Mouse (Mus musculus) layer of hippocampus, adult 18-20 months (tissue): ENCODE measurements at regions not wholly inside any gene's neighbourhood (a gene's known extent, or its start where the extent isn't known, plus 50 kb on each side); places are given as distances from the start of the nearest gene placed in this dataset.

Source experiments
- DNase-seq, 2 experiments: peaks; one replicate each; pipeline ENCODE4 v3.0.0; 2022; ENCODE audit warnings: low spot score in 2 of 2

- DNase-seq: peak; percentile 16 to 29
Observed at GRCm38 (mm10) chr13:106562161-106562560, 374.6 kb downstream of the Ipo11 start.

DNA sequence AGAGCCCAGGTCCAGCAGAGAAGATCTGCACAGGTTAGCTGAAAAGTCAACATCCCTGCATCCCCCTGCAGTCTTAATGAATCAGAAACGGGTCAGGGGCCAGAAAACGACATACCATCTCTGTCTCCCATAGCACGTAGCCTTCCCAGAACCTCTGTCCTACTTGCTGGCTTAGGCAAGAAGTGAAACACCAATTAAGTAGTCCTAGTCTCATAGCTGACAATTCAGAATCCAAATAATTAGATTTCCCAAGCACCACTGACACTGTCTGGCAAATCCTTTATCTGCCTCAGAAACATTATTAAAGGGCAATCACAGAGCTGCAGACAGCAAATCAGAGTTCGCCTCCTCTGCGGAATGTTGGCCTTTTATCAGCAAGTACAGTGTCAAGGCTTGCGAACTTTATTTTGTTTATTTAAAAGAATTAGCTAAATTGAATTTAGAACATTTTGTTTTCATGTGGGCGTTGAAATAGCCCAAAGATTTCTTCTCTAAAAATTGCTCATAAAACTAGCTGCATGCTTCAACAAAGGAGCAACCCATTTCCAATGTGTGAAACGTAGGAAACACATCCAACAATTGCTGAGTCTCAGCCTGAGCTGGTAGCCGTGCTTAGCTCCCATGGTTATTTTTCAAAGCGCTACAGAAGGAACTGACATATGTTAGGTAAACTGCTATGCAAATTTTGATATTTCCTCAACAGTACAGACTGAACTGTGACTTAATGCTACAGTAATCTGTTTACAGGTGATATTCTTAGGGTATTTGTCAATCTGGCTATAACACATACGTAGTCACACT is 411.2 kb downstream of the Ipo11 start:
- DNase-seq: peak; percentile 19 to 67

- DNase-seq: no peak
Observed at GRCm38 (mm10) chr13:106514510-106515169, 422.1 kb downstream of the Ipo11 start.

GRCm38 (mm10) chr13:106513669-106514068 is 423.1 kb downstream of the Ipo11 start:
- no peak for DNase-seq

DNA sequence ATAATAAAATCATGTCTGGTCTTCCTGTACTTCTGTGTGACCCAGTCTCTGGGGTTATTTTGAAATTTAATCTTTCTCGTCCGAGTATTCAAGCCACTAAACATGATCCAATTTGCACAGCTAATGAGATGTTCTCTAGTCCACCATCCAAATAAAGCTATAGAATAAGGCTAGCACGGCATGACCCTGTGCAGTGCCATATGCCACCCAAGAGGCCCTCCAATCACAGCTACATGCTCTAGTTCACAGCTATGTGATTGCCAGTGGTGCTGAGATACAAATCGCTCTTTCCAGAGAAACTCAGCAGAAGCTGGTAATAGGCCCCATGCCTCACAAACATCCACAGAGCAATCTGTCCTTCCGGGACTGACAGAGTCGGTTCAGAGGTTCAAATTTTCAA is 426.3 kb downstream of the Ipo11 start:
- no peak for DNase-seq

DNA sequence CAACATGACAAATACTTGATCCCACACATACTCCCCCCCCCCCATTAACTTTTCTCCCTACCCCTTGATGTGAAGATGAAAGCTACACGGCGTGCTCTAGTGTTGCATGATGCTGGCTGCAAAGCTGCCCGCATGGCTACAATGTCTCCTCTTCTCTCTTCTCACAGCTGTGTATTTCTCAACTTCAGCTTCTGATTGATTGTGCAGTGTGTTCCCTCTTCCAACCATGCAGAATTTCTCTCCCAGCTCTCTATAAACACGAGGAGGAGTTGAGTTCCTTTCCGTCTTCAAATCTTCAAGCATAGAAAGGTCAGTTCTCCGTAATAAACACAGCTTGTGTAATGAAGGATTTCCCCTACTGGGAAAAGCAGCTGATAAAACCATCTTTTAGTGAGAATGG is 435.5 kb downstream of the Ipo11 start:
- DNase-seq: no peak

DNA sequence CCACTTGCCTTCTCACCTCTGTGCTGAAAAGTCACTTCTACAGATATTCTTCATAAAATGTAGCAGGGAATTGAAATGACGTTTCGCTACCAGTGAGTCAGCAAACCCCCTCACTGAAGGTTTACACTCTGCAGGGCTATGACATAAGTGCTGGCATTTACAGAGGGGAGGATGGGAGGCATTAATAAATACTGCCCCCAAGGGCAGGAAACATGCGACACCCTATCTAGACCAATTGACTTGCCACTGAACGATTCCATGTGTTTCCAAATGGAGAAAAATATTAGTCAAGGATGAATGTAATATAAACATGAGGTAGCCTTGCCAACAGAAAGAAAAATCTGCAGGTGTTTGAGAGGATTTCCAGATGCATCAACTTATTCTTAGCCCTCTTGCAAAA is 465.5 kb downstream of the Ipo11 start:
- DNase-seq: no peak

- peak in 1 of 2 experiments; percentile 9 for DNase-seq
Observed at GRCm38 (mm10) chr13:106454366-106454927, 482.3 kb downstream of the Ipo11 start.

GRCm38 (mm10) chr13:106432165-106432564 is 504.6 kb downstream of the Ipo11 start:
- DNase-seq: no peak

DNA sequence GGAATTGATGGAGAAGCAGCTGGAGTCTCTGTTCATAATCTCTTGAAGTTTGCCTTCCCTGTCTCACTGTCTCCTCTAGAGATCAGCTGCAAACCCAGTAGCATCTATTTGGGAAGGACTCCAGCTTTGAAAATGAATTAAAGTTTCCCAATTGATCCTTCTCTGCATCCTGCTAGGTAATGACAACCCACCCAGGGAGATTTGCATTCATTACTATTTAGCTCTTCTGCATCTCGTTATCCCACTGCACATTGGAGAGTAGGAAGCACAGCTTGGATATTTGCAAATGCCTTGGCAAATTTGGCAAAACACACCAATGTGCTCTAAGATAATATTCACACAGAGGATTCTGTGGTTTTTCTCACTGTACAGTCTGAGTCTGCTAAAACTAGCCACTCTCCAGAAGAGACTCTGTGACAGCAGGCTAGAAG is 530.1 kb downstream of the Ipo11 start:
- peak; percentile 24 to 64 for DNase-seq

GRCm38 (mm10) chr13:106392642-106393041 is 544.1 kb downstream of the Ipo11 start:
- peak in 1 of 2 experiments; percentile 9 for DNase-seq

DNA sequence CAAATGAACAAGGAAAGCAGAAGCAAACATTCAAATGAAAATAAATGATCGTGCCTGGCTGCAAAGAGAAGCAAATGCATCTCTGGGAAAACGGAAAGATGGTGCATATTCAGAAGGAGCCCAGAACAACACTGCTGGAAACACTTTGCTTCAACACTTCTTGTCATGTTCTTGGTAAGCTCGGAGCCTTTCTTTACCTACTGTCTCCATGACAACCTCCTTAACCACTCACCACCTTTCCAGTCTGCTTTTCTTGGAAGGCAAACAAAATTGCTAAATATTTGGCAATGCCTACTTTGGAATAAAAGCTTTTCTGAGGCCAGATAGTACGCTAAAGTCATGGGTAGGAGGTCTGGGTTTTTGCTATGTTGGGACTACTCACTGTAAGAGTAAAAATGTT is 548.1 kb downstream of the Ipo11 start:
- no peak for DNase-seq

- DNase-seq: no peak
Observed at GRCm38 (mm10) chr13:106367589-106367988, 569.2 kb downstream of the Ipo11 start.

DNA sequence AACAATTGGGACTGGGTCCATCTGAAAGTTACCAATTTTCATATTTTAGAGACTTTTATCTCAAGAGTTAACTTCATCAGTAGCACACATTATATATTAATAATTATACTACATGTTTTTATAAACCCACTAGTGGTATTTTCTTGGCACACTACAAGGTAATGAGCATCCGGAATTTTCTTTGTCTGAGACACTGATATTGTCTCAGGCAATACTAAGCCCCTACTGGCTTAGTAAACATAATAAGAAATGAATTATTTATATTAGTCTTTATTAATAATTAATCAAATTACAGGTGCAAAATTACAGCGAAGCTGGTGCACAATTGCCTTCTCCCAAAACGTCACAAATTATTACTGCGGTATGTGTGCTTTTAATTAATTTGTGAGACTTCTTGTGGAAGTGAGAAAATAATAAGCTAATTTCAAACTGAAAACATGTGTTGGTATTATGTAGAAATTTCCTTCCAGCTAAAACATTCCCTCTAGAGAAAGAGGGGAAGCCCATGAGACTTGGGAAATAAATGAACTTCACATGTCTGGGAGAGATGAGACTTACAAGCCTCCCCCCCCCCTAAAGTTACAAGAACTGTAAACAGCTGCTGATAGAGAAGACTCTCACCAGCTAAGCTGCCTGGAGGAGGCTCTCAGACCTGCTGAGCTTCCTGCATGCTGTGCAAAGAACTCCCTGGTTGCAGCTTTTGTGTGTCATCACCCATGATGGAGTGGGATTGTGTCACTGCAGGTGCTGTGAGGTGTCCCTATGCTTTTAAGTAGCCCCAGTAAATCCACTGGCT is 583.9 kb downstream of the Ipo11 start:
- no peak for DNase-seq

DNA sequence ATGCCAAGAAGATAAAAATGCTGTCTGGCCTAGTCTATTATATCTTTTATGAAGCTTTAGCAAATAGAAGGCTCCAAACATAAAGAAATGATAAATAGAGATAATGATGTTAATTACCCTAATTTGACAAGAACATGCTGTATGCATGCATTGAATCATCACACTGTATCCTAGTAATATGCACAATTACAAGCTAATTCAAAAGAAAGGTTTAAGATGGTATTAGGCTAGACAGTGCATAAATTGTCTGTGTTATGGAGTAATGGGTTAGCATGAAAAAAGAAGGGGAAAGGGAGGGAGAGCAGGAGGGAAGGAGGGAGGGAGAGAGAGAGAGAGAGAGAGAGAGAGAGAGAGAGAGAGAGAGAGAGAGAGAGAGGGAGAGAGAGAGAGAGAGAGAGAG is 604.7 kb downstream of the Ipo11 start:
- DNase-seq: no peak

DNA sequence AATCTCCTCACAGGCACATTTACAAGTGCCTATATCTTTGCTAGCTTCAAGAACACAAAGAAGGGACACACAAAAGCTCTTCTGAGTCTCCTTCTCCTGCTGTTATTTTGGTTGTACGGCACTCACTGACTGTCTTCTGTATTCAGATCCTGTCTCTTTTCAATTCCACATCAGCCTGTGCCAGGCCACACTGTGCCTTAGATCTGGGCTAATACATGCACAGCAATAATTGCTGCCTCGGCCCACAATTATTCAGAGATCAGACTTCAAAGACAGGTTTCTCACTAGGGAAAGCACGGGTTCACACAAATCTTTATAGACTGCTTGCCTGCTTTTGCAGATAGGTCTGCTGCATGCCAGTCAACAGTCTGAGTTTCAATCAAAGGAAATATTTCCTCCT is 617.8 kb downstream of the Ipo11 start:
- DNase-seq: peak in 1 of 2 experiments; percentile 2

DNA sequence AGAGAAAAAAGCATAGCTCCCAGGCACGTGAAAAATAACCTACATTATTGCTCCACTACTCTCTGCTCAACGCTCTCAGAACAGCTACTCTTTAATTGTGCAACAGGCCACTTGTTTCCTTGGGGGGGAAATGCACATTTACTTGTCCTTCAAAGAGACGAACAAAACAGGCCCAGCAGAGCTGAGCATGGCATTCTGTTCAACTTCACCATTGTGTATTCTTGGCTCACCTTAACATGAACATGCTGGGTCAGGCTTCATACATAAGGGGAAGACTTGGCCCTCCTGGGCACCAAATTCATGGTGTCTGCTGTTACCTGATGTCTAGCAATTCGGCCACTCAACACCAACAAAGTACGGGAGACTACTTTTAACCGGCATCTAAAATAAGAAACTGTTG is 618.3 kb downstream of the Ipo11 start:
- no peak for DNase-seq

GRCm38 (mm10) chr13:106317300-106317699 is 619.5 kb downstream of the Ipo11 start:
- DNase-seq: no peak

- no peak for DNase-seq
Observed at GRCm38 (mm10) chr13:106281181-106281580, 655.6 kb downstream of the Ipo11 start.

- no peak for DNase-seq
Observed at GRCm38 (mm10) chr13:106259874-106260273, 676.9 kb downstream of the Ipo11 start.
